Mouse (Mus musculus) lung, postnatal 14 days (tissue): Measurements from ENCODE around the gene Mvp.

Experiments
- DNase-seq: peaks from one replicate; pipeline ENCODE4 v3.0.0; 2021

Mvp gene

GRCm38 (mm10) chr7:126986319-126986718, 28.1 kb downstream of the Mvp start:
- peak; percentile 49 for DNase-seq

GRCm38 (mm10) chr7:126984667-126985444, 29.6 kb downstream of the Mvp start:
- peak; percentile 32 for DNase-seq

GRCm38 (mm10) chr7:126983113-126983512, 31.3 kb downstream of the Mvp start:
- DNase-seq: no peak

- no peak for DNase-seq
These were observed 32.4 kb downstream of the Mvp start for GRCm38 (mm10) chr7:126982054-126982453.

GRCm38 (mm10) chr7:126981601-126982000, 32.8 kb downstream of the Mvp start:
- DNase-seq: no peak

- DNase-seq: no peak
These were observed 35.6 kb downstream of the Mvp start for GRCm38 (mm10) chr7:126978841-126979240.

- peak; percentile 9 for DNase-seq
These were observed 37.5 kb downstream of the Mvp start for GRCm38 (mm10) chr7:126976878-126977459.

GRCm38 (mm10) chr7:126975950-126976866, 38.2 kb downstream of the Mvp start, which contains the start of gene Cdiptos:
Cdiptos (minus strand) TSS chr7:126976098.
- DNase-seq: peak; percentile 99

GRCm38 (mm10) chr7:126975893-126975949, 38.7 kb downstream of the Mvp start, which contains the start of gene Cdipt:
Cdipt (plus strand) TSS chr7:126975914.
- DNase-seq: no peak

- DNase-seq: peak; percentile 7
These were observed 38.9 kb downstream of the Mvp start for GRCm38 (mm10) chr7:126975493-126975892.

GRCm38 (mm10) chr7:126967361-126967760, 47.1 kb downstream of the Mvp start:
- no peak for DNase-seq

- DNase-seq: no peak
These were observed 48.9 kb downstream of the Mvp start for GRCm38 (mm10) chr7:126965568-126965967.

GRCm38 (mm10) chr7:126963548-126964286, 50.7 kb downstream of the Mvp start:
- DNase-seq: peak; percentile 65

GRCm38 (mm10) chr7:126961965-126962364, 52.5 kb downstream of the Mvp start:
- no peak for DNase-seq

- no peak for DNase-seq
These were observed 53.3 kb downstream of the Mvp start for GRCm38 (mm10) chr7:126961095-126961494.

- no peak for DNase-seq
These were observed 54.6 kb downstream of the Mvp start for GRCm38 (mm10) chr7:126959780-126960179.

- DNase-seq: no peak
These were observed 59.3 kb downstream of the Mvp start for GRCm38 (mm10) chr7:126955125-126955524.

- DNase-seq: no peak
These were observed 61.8 kb downstream of the Mvp start for GRCm38 (mm10) chr7:126952646-126953045.

GRCm38 (mm10) chr7:126951741-126952140, 62.7 kb downstream of the Mvp start:
- no peak for DNase-seq

GRCm38 (mm10) chr7:126950647-126951615, 63.5 kb downstream of the Mvp start:
- DNase-seq: no peak

GRCm38 (mm10) chr7:126949793-126950646, 64.4 kb downstream of the Mvp start, which contains the start of gene Sez6l2:
Sez6l2 (plus strand) TSS chr7:126950563.
- DNase-seq: peak; percentile 96
